Mouse (Mus musculus): ENCODE results near the gene Rpap2.

GRCm38 (mm10) chr5:107701658-107702057, 104.5 kb downstream of the Rpap2 start:
- TF ChIP-seq CTCF (IDR thresholded peaks at IDR 0.05; ENCODE audit: insufficient read depth, low read depth, low read length) (no peak), POLR2A (IDR thresholded peaks at IDR 0.05; ENCODE audit: insufficient read depth, low read depth, low read length) (no peak)
